Mouse (Mus musculus): ENCODE data around the gene Trip12.

Trip12 gene

DNA sequence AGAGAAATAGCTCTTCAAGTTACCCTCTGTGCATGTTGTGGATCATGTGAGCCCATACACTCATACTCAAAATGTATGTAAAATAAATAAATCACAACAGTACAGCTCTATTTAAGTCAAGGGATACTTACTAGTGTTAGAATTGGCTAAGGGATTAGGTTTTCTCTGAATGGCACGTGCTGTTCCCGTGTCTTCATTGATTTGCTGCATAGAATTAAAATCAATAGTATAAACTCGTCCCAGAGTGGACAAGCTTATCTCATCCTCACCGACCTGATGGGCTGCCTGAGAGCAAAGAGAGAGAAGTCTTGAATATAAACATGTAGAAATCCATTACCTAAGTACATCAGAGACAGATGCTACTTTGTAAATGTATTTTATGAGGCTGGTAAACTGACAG lies 81.5 kb downstream of the Trip12 start:
- DNase-seq, result no peak

DNA sequence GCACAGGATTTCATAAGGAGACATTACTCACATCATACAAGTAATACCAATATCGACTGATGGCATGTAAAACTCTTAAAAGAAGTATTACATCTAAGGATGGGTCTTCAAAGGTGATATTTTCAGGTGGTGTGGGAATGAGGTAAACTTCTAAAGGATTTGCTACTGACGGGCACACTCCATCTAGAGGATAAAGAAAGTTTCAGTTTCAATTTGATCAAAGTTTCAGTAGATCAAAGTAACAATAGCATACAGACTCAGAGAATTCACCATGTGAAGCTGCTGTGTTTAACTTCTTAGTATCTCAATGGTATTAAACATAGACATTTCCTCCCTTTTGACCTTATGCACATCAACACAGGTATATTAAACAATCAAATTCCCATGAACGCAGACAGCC lies 98.2 kb downstream of the Trip12 start:
- no peak for DNase-seq

GRCm38 (mm10) chr1:84740080-84740479 lies 100.2 kb downstream of the Trip12 start:
- no peak for DNase-seq

GRCm38 (mm10) chr1:84737097-84737496 lies 103.2 kb downstream of the Trip12 start:
- no peak for DNase-seq

DNA sequence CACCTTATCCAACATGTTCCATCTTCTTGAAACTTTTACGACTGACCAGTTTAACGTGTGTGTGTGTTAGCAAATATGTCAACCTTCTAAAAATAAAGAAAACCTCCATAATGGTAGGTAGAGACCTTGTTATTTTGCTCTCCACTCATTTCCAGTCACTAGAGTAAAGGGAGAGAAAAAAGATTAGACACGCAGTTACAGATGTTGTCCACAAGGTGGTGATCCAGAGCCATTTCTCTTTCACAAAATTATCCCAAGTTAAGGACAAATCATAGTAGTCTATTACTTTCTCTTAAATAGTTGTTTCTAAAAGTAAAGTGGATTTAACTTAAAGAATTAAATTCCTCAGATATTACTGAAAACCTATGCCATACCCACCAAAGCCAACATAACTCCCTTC lies 106.5 kb downstream of the Trip12 start:
- DNase-seq, result no peak

DNA sequence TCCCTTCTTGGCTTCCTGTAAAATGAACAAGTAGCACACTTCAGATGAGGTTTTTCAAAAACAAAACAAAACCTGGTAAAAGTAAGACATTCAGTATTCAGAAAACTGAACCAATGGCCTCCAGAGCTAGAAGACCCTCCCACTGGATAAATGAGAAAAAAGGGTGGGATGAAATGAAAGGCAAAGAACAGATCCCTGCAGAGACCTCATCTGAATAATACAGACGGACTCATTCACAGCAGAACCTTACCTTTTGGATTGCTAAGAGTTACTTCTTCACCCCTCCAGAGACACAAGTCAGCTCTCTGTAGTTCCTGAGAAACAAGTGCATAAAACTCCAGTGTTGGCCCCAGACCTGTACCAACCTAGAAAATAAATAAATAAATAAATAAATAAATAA lies 108.6 kb downstream of the Trip12 start:
- no peak for DNase-seq

- DNase-seq, result no peak
Observed at GRCm38 (mm10) chr1:84722841-84723240, 117.5 kb downstream of the Trip12 start.

DNA sequence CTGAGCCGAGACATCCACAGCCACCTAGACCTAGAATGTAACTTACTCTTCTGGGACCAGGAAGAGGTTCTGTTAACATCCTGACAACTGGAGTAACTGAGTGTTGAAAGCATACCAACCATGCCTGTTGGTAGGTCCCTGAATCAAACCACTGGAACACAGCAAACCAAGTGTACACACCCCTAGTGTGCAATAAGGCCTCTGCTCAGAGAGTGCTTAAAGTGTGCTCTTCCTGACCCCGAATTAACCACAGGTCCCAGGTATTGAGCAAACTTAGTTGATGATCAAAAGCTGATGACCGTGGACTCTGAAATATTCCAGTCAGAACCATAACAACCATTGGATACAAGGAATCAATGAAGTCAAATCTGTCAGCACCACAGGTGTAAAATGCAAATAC lies 117.9 kb downstream of the Trip12 start:
- no peak for DNase-seq

DNA sequence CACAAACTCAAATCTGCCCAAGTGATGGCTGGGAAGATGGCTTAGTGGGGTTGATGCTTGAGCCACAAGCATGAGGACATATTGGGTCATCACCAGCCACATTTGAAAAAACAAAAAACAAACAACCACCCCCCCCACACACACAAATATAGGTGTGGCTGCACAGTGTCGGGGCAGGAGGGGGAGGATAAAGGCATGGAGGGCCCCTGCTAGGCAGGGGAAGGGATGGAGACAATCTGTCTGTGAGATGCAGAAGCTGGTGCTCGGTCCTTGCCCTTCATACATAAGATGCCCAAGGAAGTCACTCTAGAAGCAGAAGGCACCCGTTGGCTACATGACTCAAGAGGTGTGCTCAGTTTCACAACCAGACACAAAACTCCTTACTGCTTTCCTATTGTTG lies 118.4 kb downstream of the Trip12 start:
- no peak for DNase-seq

GRCm38 (mm10) chr1:84709810-84710785 lies 130.2 kb downstream of the Trip12 start:
- DNase-seq, result no peak

DNA sequence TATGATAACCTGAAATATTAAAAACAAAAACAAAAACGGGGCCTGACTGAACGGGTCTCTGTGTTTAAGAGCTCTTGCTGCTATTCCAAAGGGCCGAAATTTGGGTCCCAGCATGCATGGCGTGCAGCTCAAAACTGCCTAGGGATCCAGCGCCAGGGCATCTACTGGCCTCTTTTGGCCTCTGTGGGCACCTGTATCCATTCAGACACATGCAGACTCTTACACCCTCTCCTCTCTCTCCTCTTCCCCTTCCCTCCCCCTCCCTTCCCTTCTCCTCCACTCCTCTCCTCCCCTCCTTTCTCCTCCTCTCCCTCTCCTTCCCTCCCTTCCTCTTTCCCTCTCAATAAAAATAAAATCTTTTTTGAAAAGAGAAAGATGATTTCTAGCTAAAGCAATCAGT lies 130.9 kb downstream of the Trip12 start:
- DNase-seq, result no peak

DNA sequence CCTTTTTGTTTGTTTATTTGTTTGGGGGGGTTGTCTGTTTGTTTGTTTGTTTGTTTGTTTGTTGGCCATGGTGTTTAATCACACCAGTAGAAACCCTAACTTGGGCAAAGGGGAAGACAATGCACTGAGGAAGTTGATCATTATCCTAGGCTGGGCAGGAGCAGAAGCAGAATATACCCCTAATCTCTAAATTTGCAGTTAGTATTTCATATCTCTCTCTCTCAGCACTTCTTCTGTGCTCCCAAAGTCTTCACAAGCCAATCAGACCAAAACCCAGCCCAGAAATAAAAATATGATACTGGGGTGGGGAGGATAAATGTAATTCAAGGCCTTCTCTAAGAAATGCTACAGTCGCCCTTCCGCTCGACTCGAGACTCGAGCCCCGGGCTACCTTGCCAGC lies 140.1 kb downstream of the Trip12 start:
- DNase-seq, result no peak

DNA sequence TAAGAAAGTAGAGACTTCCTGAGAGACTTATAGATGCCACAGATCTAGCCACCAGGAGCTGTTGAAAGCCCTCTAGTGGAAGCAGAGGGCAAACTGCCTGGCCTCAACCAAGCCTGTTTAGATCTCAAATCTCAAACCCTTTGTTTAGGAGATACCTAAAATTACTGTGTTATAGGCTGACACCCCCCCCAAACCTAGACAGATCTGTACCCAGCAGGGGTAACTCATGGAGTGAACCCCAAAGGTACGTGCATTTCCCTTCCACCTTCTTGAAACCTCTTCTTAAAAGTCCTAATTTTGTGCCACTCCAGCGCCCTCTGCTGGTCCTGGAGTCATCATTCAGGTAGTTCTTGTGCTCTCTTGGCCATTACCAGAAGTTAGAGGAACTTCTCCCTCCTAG lies 143.2 kb downstream of the Trip12 start:
- DNase-seq, result peak; percentile 49

DNA sequence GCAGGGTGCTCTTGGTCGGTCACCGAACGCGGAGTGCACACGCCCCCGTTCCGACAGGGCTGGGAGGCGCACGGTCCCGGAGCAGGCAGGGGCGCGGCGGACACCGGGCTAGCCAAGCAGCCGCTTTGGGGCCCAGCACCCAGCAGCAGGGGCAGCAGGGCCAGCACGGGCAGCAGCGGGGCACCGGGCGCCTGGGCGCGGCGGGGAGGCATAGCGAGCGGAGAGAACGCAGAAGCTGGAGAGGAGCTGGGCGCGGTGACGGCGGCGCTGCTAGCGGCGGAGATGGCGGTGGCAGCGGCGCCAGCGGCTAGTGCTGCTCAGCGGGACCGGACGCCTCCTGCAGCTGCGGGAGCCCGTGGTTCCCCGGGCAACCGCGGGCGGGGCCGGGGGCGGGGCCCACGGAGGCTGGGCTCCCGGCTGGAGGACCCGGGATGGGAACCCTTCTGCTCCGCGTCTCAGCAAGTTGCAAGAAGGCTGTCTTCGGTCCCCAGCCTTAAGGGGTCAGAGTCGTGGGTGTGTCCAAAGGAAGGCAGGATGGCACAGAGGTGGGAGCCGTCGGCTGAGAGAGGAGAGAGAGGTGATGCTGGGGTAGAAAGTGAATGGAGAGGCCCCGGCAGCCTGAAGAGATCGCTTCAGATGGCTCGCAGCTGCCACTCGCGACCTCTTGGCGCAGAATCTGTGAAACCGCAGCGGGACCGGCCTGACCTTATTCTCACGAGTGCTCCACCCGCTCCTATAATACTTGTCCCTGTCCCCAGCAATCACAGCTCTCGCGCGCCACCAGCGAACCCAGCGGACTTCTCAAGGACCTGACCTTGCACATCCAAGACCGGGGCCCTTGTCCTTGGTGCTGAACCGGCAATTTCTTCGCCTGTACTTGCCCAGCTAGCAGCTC lies 144.6 kb downstream of the Trip12 start, which contains the start of gene Dner:
TSS of gene Dner (minus strand) at position 705 of the 895 bp plus-strand sequence.
- DNase-seq, result peak; percentile 75

DNA sequence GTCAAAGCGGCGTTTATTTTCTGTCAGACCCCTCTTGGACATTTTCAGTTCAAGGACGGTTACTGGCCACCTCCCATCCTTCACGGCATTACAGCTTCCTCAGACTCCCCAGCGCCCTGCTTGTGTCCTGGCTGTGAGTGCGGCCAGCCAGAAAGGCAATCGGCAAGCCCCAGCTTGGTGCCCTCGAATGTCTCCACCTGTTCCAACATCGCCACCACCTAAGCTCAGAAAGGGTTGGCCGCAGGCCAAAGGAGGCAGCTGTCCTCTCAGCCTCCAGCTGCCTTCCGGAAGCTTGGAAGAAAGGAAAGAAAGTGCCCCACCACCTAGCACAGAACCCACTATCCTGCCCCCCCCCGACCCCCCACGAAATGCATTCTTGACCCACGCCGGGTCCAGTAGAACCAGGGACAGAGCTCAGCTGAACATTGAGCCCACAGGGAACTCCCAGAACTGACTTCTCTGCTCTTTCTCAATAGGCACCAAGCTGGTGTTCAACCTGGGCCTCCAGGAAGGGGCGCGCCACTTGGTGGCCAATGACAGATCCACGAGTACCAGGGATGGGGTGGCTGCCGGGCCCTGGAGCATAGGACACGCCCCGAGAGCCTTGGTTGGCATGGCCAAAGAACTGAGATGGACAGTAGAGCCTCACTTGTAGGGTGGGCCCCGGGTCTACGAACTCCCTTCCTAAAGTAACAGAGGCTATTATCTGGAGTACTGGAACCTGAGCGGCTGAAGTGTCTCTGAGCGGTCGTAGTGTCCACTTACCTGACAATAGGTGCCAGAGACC lies 145.4 kb downstream of the Trip12 start:
- no peak for DNase-seq

- no peak for DNase-seq
Observed at GRCm38 (mm10) chr1:84677910-84678309, 162.4 kb downstream of the Trip12 start.
